Mouse (Mus musculus): ENCODE data around the gene Olfr12. TPM values are rescaled to one million over a fixed set of nuclear protein-coding genes. Genes with fewer than 3 reads are reported as not detected.

The Olfr12 gene
- total and polyA plus RNA-seq, 2 experiments, result not detected

GRCm38 (mm10) chr1:92647752-92648151, 30.2 kb downstream of the Olfr12 start:
- no peaks in the 10 kb centered on the region for H3K79me2 ChIP-seq (ENCODE audit: control insufficient read depth, insufficient read depth, low read length)
- TF ChIP-seq POLR2A (IDR thresholded peaks at IDR 0.05; ENCODE audit: extremely low read depth, insufficient read depth, low read length), result no peak
- TF ChIP-seq CTCF (IDR thresholded peaks at IDR 0.05; ENCODE audit: low read depth, low read length), result peak; percentile 85
- no peak overlapping the region for H3K27ac ChIP-seq (replicated peaks; ENCODE audit: insufficient read depth, low read depth, low read length)
- no peaks in the 10 kb centered on the region for H3K27me3 ChIP-seq (ENCODE audit: control insufficient read depth, insufficient read depth, low read length)
- H3K4me1 ChIP-seq (ENCODE audit: control insufficient read depth, insufficient read depth, low read length), result peaks cover 3% of the 10 kb centered on the region; the same call in 1 of the 2 replicates
- H3K36me3 ChIP-seq (ENCODE audit: control insufficient read depth, insufficient read depth, low read length), result no peaks in the 10 kb centered on the region
- 9% methylated on average over 8 of the region's 8 CpGs for whole genome bisulfite sequencing
- no peak overlapping the region for H3K9ac ChIP-seq (ENCODE audit: low read depth, low read length)
- H3K4me3 ChIP-seq (ENCODE audit: insufficient read depth, low read depth, low read length), result no peak overlapping the region
- peak; percentile 22 for DNase-seq (ENCODE audit: extremely low read depth, low read depth, low spot score)

GRCm38 (mm10) chr1:92648197-92648596, 30.6 kb downstream of the Olfr12 start:
- Histone ChIP-seq H3K27ac (replicated peaks; ENCODE audit: insufficient read depth, low read depth, low read length) (no peak overlapping the region), H3K4me3 (ENCODE audit: insufficient read depth, low read depth, low read length) (no peak overlapping the region)
- TF ChIP-seq POLR2A (IDR thresholded peaks at IDR 0.05; ENCODE audit: extremely low read depth, insufficient read depth, low read length), result no peak
- TF ChIP-seq CTCF (IDR thresholded peaks at IDR 0.05; ENCODE audit: low read depth, low read length), result 0 out of 2 replicates have a peak, but pooled peaks have one; percentile 7

GRCm38 (mm10) chr1:92648673-92649072, 31.1 kb downstream of the Olfr12 start, which contains the start of gene Otos:
TSS of gene Otos (minus strand) at chr1:92648841.
- WGBS, result 23% methylated on average over 8 of the region's 8 CpGs
- TF ChIP-seq POLR2A (IDR thresholded peaks at IDR 0.05; ENCODE audit: extremely low read depth, insufficient read depth, low read length) (no peak), CTCF (IDR thresholded peaks at IDR 0.05; ENCODE audit: low read depth, low read length) (peak; percentile 89)
- peak; percentile 37 for DNase-seq (ENCODE audit: extremely low read depth, low read depth, low spot score)
- no peaks in the 10 kb centered on the region for H3K79me2 ChIP-seq (ENCODE audit: control insufficient read depth, insufficient read depth, low read length)
- no peak within 1 kb of the TSS for H3K27ac ChIP-seq (replicated peaks; ENCODE audit: insufficient read depth, low read depth, low read length)
- H3K36me3 ChIP-seq (ENCODE audit: control insufficient read depth, insufficient read depth, low read length), result no peaks in the 10 kb centered on the region
- H3K4me3 ChIP-seq (ENCODE audit: insufficient read depth, low read depth, low read length), result no peak within 1 kb of the TSS
- H3K9ac ChIP-seq (ENCODE audit: low read depth, low read length), result no peak within 1 kb of the TSS
- no peaks in the 10 kb centered on the region for H3K27me3 ChIP-seq (ENCODE audit: control insufficient read depth, insufficient read depth, low read length)
- peaks cover 3% of the 10 kb centered on the region; the same call in 1 of the 2 replicates for H3K4me1 ChIP-seq (ENCODE audit: control insufficient read depth, insufficient read depth, low read length)

More at GRCm38 (mm10) chr1:92648197-92648596, 30.6 kb downstream of the Olfr12 start:
- H3K27me3 ChIP-seq (ENCODE audit: control insufficient read depth, insufficient read depth, low read length), result no peaks in the 10 kb centered on the region
- WGBS, result 37% methylated on average over 10 of the region's 10 CpGs
- no peaks in the 10 kb centered on the region for H3K36me3 ChIP-seq (ENCODE audit: control insufficient read depth, insufficient read depth, low read length)
- DNase-seq (ENCODE audit: extremely low read depth, low read depth, low spot score), result no peak
- H3K4me1 ChIP-seq (ENCODE audit: control insufficient read depth, insufficient read depth, low read length), result peaks cover 3% of the 10 kb centered on the region; the same call in 1 of the 2 replicates
- H3K9ac ChIP-seq (ENCODE audit: low read depth, low read length), result no peak overlapping the region
- H3K79me2 ChIP-seq (ENCODE audit: control insufficient read depth, insufficient read depth, low read length), result no peaks in the 10 kb centered on the region

GRCm38 (mm10) chr1:92651467-92651866, 33.9 kb downstream of the Olfr12 start:
- 78% methylated on average over 3 of the region's 3 CpGs for WGBS
- Histone ChIP-seq H3K4me1 (ENCODE audit: control insufficient read depth, insufficient read depth, low read length) (peaks cover 3% of the 10 kb centered on the region; the same call in 1 of the 2 replicates), H3K79me2 (ENCODE audit: control insufficient read depth, insufficient read depth, low read length) (no peaks in the 10 kb centered on the region)

GRCm38 (mm10) chr1:92653179-92653578, 35.6 kb downstream of the Olfr12 start:
- H3K79me2 ChIP-seq (ENCODE audit: control insufficient read depth, insufficient read depth, low read length), result no peaks in the 10 kb centered on the region
- H3K4me1 ChIP-seq (ENCODE audit: control insufficient read depth, insufficient read depth, low read length), result no peaks in the 10 kb centered on the region
- TF ChIP-seq POLR2A (IDR thresholded peaks at IDR 0.05; ENCODE audit: extremely low read depth, insufficient read depth, low read length) (no peak), CTCF (IDR thresholded peaks at IDR 0.05; ENCODE audit: low read depth, low read length) (no peak)
- no peak overlapping the region for H3K4me3 ChIP-seq (ENCODE audit: insufficient read depth, low read depth, low read length)
- DNase-seq (ENCODE audit: extremely low read depth, low read depth, low spot score), result no peak
- H3K27ac ChIP-seq (replicated peaks; ENCODE audit: insufficient read depth, low read depth, low read length), result no peak overlapping the region
- 91% methylated on average over 3 of the region's 3 CpGs for WGBS
- H3K36me3 ChIP-seq (ENCODE audit: control insufficient read depth, insufficient read depth, low read length), result no peaks in the 10 kb centered on the region
- H3K27me3 ChIP-seq (ENCODE audit: control insufficient read depth, insufficient read depth, low read length), result no peaks in the 10 kb centered on the region
- H3K9ac ChIP-seq (ENCODE audit: low read depth, low read length), result no peak overlapping the region

More at GRCm38 (mm10) chr1:92651467-92651866, 33.9 kb downstream of the Olfr12 start:
- H3K27me3 ChIP-seq (ENCODE audit: control insufficient read depth, insufficient read depth, low read length), result no peaks in the 10 kb centered on the region
- H3K4me3 ChIP-seq (ENCODE audit: insufficient read depth, low read depth, low read length), result no peak overlapping the region
- H3K27ac ChIP-seq (replicated peaks; ENCODE audit: insufficient read depth, low read depth, low read length), result no peak overlapping the region
- no peak for DNase-seq (ENCODE audit: extremely low read depth, low read depth, low spot score)
- H3K9ac ChIP-seq (ENCODE audit: low read depth, low read length), result no peak overlapping the region
- TF ChIP-seq POLR2A (IDR thresholded peaks at IDR 0.05; ENCODE audit: extremely low read depth, insufficient read depth, low read length), result no peak
- no peak for TF ChIP-seq CTCF (IDR thresholded peaks at IDR 0.05; ENCODE audit: low read depth, low read length)
- H3K36me3 ChIP-seq (ENCODE audit: control insufficient read depth, insufficient read depth, low read length), result no peaks in the 10 kb centered on the region

GRCm38 (mm10) chr1:92654676-92655075, 37.1 kb downstream of the Olfr12 start:
- Histone ChIP-seq H3K4me3 (ENCODE audit: insufficient read depth, low read depth, low read length) (no peak overlapping the region), H3K9ac (ENCODE audit: low read depth, low read length) (no peak overlapping the region), H3K36me3 (ENCODE audit: control insufficient read depth, insufficient read depth, low read length) (no peaks in the 10 kb centered on the region), H3K4me1 (ENCODE audit: control insufficient read depth, insufficient read depth, low read length) (no peaks in the 10 kb centered on the region), H3K79me2 (ENCODE audit: control insufficient read depth, insufficient read depth, low read length) (no peaks in the 10 kb centered on the region), H3K27me3 (ENCODE audit: control insufficient read depth, insufficient read depth, low read length) (no peaks in the 10 kb centered on the region), H3K27ac (replicated peaks; ENCODE audit: insufficient read depth, low read depth, low read length) (no peak overlapping the region)
- TF ChIP-seq POLR2A (IDR thresholded peaks at IDR 0.05; ENCODE audit: extremely low read depth, insufficient read depth, low read length) (no peak), CTCF (IDR thresholded peaks at IDR 0.05; ENCODE audit: low read depth, low read length) (no peak)
- WGBS, result 68% methylated on average over 2 of the region's 2 CpGs
- DNase-seq (ENCODE audit: extremely low read depth, low read depth, low spot score), result no peak

Measured in liver, adult 2 months (tissue).